Mouse (Mus musculus) kidney, postnatal 4 days (tissue): ENCODE measurements at regions not wholly inside any gene's neighbourhood (a gene's known extent, or its start where the extent isn't known, plus 50 kb on each side); places are given as distances from the start of the nearest gene placed in this dataset.

Experiments
- DNase-seq, 2 experiments: peaks; one replicate each; pipeline ENCODE4 v3.0.0; 2021; ENCODE audit warnings: mixed read lengths in 2 of 2

GRCm38 (mm10) chr13:43852888-43853287 is 68.3 kb downstream of the Cd83 start:
- no peak for DNase-seq

GRCm38 (mm10) chr13:43854973-43855372 is 70.4 kb downstream of the Cd83 start:
- DNase-seq = no peak

- peak in 1 of 2 experiments; percentile 25 for DNase-seq
Measured at GRCm38 (mm10) chr13:43860932-43861331, 76.4 kb downstream of the Cd83 start.

- DNase-seq = peak in 1 of 2 experiments; percentile 49
Measured at GRCm38 (mm10) chr13:43861424-43861823, 76.8 kb downstream of the Cd83 start.

GRCm38 (mm10) chr13:43862056-43862455 is 77.5 kb downstream of the Cd83 start:
- DNase-seq = no peak

GRCm38 (mm10) chr13:43862586-43862985 is 78.0 kb downstream of the Cd83 start:
- DNase-seq = peak in 1 of 2 experiments; percentile 21

- peak; percentile 30 to 53 for DNase-seq
Measured at GRCm38 (mm10) chr13:43863581-43864100, 79.1 kb downstream of the Cd83 start.

- DNase-seq = peak; percentile 100
Measured at GRCm38 (mm10) chr13:43864153-43864861, 79.7 kb downstream of the Cd83 start.

GRCm38 (mm10) chr13:43865036-43865435 is 80.5 kb downstream of the Cd83 start:
- peak; percentile 66 to 77 for DNase-seq

- no peak for DNase-seq
Measured at GRCm38 (mm10) chr13:43875895-43876294, 91.3 kb downstream of the Cd83 start.

- no peak for DNase-seq
Measured at GRCm38 (mm10) chr13:43887284-43887683, 102.7 kb downstream of the Cd83 start.

- peak in 1 of 2 experiments; percentile 31 for DNase-seq
Measured at GRCm38 (mm10) chr13:43891928-43892327, 107.4 kb downstream of the Cd83 start.

GRCm38 (mm10) chr13:43895990-43896389 is 111.4 kb downstream of the Cd83 start:
- no peak for DNase-seq

GRCm38 (mm10) chr13:43897046-43897445 is 112.5 kb downstream of the Cd83 start:
- DNase-seq = no peak

GRCm38 (mm10) chr13:43898555-43899258 is 114.1 kb downstream of the Cd83 start:
- DNase-seq = no peak

- no peak for DNase-seq
Measured at GRCm38 (mm10) chr13:43900115-43900514, 115.5 kb downstream of the Cd83 start.

GRCm38 (mm10) chr13:43900758-43901157 is 116.2 kb downstream of the Cd83 start:
- DNase-seq = no peak

- peak; percentile 26 to 38 for DNase-seq
Measured at GRCm38 (mm10) chr13:43903391-43903790, 118.8 kb downstream of the Cd83 start.

- no peak for DNase-seq
Measured at GRCm38 (mm10) chr13:43904291-43904690, 119.7 kb downstream of the Cd83 start.

GRCm38 (mm10) chr13:43906241-43906640 is 121.7 kb downstream of the Cd83 start:
- DNase-seq = no peak

- peak; percentile 30 to 58 for DNase-seq
Measured at GRCm38 (mm10) chr13:43907425-43907824, 122.8 kb downstream of the Cd83 start.

- DNase-seq = peak in 1 of 2 experiments; percentile 27
Measured at GRCm38 (mm10) chr13:43908041-43908644, 123.6 kb downstream of the Cd83 start.

GRCm38 (mm10) chr13:43909933-43910332 is 125.4 kb downstream of the Cd83 start:
- DNase-seq = peak; percentile 39 to 44
